ENCODE assay signal across 28 mouse cellular contexts in the genomic region with DNA sequence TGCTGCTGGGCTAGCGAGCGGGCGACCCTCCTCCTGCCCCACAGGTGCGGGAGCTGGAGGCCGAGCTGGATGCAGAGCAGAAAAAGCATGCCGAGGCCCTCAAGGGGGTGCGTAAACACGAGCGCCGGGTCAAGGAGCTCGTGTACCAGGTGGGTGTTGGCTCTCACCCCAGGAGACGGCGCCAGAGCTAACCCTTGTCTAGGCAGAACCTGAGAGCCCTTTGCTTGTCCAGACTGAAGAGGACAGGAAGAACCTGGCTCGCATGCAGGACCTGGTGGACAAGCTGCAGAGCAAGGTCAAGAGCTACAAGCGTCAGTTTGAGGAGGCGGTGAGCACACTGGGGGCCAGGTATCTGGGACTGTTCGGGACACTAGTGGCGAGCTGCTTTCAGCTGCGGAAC. TPM values are rescaled to one million over a fixed set of nuclear protein-coding genes. Genes with fewer than 3 reads are reported as not detected.
DNase-seq lines count a peak whose midpoint lies in the region; ATAC-seq and TF ChIP-seq lines count a peak whose summit lies in the region.
"Had no signal": no experiment of that assay in that cellular context is flagged by ENCODE, and none has a peak within 500 bp of the region (broad histone marks: within the 10 kb centered on the region; RNA-seq: fewer than 3 reads in every experiment).

No protein-coding gene starts in this region.

- H3K4me1 ChIP-seq in cerebellum, adult 2 months (ENCODE audit: control insufficient read depth, insufficient read depth, low read length) = peaks cover 61% of the 10 kb centered on the region
- H3K4me1 ChIP-seq in E14TG2a.4 (replicated peaks; ENCODE audit: low read depth, low read length) = peaks cover 61% of the 10 kb centered on the region

- no peak for TF ChIP-seq CTCF in cerebellum, adult 2 months (IDR thresholded peaks at IDR 0.05; ENCODE audit: borderline replicate concordance, insufficient read depth, low read depth, low read length)
- TF ChIP-seq CTCF in E14TG2a.4 (conservative IDR thresholded peaks at IDR 0.05; ENCODE audit: low read length) = no peak

- H3K36me3 ChIP-seq in E14TG2a.4 (ENCODE audit: insufficient read depth, low read length) = peaks cover 43% of the 10 kb centered on the region

- no peak for ATAC-seq in cerebellum, adult (ENCODE audit: insufficient number of reproducible peaks, low FRiP score, low TSS enrichment)
- ATAC-seq: activated CD4-positive, CD25-positive, alpha-beta regulatory T cell, adult 4 months; forebrain, postnatal 0 days; midbrain, embryonic 15.5 days had no signal

- no peak for TF ChIP-seq POLR2A in cerebellum, adult 2 months (IDR thresholded peaks at IDR 0.05; ENCODE audit: borderline replicate concordance, insufficient read depth, low read length)

- no peak overlapping the region for H3K4me3 ChIP-seq in cerebellum, adult 2 months (replicated peaks; ENCODE audit: insufficient read depth, low read depth, low read length)
- peak overlapping the region; percentile 68 for H3K4me3 ChIP-seq in E14TG2a.4 (replicated peaks; ENCODE audit: low read length)
- H3K4me3 ChIP-seq: forebrain, embryonic 12.5 days; midbrain, embryonic 15.5 days had no signal

- H3K9me3 ChIP-seq in E14TG2a.4 (ENCODE audit: low read length) = no peaks in the 10 kb centered on the region
- H3K9me3 ChIP-seq: forebrain, embryonic 12.5 days; midbrain, embryonic 15.5 days had no signal

- H3K27me3 ChIP-seq in cerebellum, adult 2 months (ENCODE audit: control insufficient read depth, insufficient read depth, low read length) = no peaks in the 10 kb centered on the region
- H3K27me3 ChIP-seq in E14TG2a.4 (ENCODE audit: insufficient read depth, low read length) = peaks cover 64% of the 10 kb centered on the region

- no peak for DNase-seq in cerebellum, adult 2 months
- peak; percentile 79 to 86 for DNase-seq in lung, adult 18-20 months
- peak; percentile 58 for DNase-seq in lung, postnatal 14 days
- no peak for DNase-seq in layer of hippocampus, adult 9-10 months (ENCODE audit: low spot score)
- DNase-seq in gastrocnemius, postnatal 4 days (ENCODE audit: low spot score in 2 of 2) = no peak
- DNase-seq in yolk sac, embryonic 10.5 days (ENCODE audit: low spot score) = no peak
- DNase-seq: adrenal gland, adult 2 months; adrenal gland, postnatal 36 days; forebrain, postnatal 0 days; gastrocnemius, postnatal 10 days; heart, adult 11 months; heart, postnatal 4 days; kidney, adult 2 months; layer of hippocampus, adult 9-11 months; liver; spleen, adult 18-20 months; thymus, postnatal 14 days had no signal

- WGBS in cerebellum, adult 2 months = 71% methylated on average over 19 of the region's 19 CpGs

- H3K27ac ChIP-seq in cerebellum, adult 2 months (ENCODE audit: insufficient read depth, low read length) = peak overlapping the region; percentile 54; the same call in 1 of the 2 replicates
- H3K27ac ChIP-seq: forebrain, embryonic 12.5 days; hindbrain, embryonic 14.5 days; kidney, postnatal 0 days; liver, embryonic 14.5 days; macrophage; midbrain, embryonic 15.5 days had no signal

RNA-seq across cellular contexts. Expression of gene Myh7b, which starts 22.1 kb away (rescaled TPM):
- polyA plus RNA-seq in cerebellum, adult 2 months (2012; rRNA removed) = 17.6 and 20.8 TPM in 2 replicates
- 10 to 100 TPM in 1 of 2 experiments, 1 to 10 TPM in 1; 8.8 to 11.1 TPM for total RNA-seq in gastrocnemius, postnatal 4 days (2021)
- total RNA-seq: megakaryocyte-erythroid progenitor cell, adult 5-6 weeks; neutrophil, adult 5-6 weeks had no signal
- polyA plus RNA-seq: activated CD4-positive, CD25-positive, alpha-beta regulatory T cell, adult 4 months; macrophage had no signal

RNA-seq across cellular contexts. Expression of gene Gss, which starts 40.5 kb away (rescaled TPM):
- 25.7 and 26.5 TPM in 2 replicates for polyA plus RNA-seq in cerebellum, adult 2 months (2012; rRNA removed)
- total RNA-seq in gastrocnemius, postnatal 4 days (2021) = 10 to 100 TPM; 12.4 to 14.2 TPM

RNA-seq across cellular contexts. Expression of gene Trpc4ap, which starts 59.1 kb away (rescaled TPM):
- 223 and 236 TPM in 2 replicates for polyA plus RNA-seq in cerebellum, adult 2 months (2012; rRNA removed)
- 100 to 1,000 TPM; 104 to 109 TPM for total RNA-seq in gastrocnemius, postnatal 4 days (2021)

Comparison
In these comparisons a context has a peak if more than half of its experiments do, and no peak if none do; other contexts are left out.
1. DNase-seq: peak in lung, adult 18-20 months (2 of 2) and lung, postnatal 14 days (single experiment); none in cerebellum, adult 2 months (0 of 2), layer of hippocampus, adult 9-10 months (single experiment), gastrocnemius, postnatal 4 days (0 of 2) and yolk sac, embryonic 10.5 days (single experiment).